3 mouse cellular contexts compared by ENCODE assay signal in genomic region chr19:34582696-34583095, GRCm38 (mm10). TPM values are rescaled to one million over a fixed set of nuclear protein-coding genes. Genes with fewer than 3 reads are reported as not detected.
"Had no signal": no experiment of that assay in that cellular context is flagged by ENCODE, and none has a peak within 500 bp of the region (broad histone marks: within the 10 kb centered on the region; RNA-seq: fewer than 3 reads in every experiment).

No protein-coding gene starts in this region.

RNA-seq across cellular contexts. Expression of gene Ifit1bl1, which starts 19.1 kb away (rescaled TPM):
- polyA plus RNA-seq: kidney, embryonic 14.5 days had no signal

RNA-seq across cellular contexts. Expression of gene Ifit3b, which starts 25.1 kb away (rescaled TPM):
- polyA plus RNA-seq: liver, embryonic 11.5 days; lung, embryonic 14.5 days had no signal
